Comparison of ENCODE assay signal across 9 mouse cellular contexts in the genomic region with DNA sequence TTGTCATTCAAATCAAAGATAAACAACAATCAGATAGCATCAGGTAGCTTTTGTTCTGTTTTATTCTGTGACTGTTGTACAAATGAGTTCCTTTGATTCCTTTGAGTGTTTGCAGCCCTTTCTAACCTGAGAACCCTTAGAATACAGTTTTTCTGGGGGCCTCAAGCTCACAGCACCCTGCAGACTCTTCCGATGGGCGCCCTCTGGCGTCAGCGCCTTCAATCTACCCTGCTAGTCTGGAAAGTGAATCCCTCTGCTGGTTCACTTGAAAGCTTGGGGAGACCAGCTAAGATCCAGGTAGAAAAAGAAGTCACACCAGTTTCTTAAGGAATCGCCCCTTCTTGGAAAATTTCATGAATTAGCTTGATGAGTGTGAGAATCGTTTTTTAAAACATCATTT.
A peak's percentile ranks its signal among the peaks of the same experiment; 100 is the strongest.
DNase-seq lines count a peak whose midpoint lies in the region; ATAC-seq and TF ChIP-seq lines count a peak whose summit lies in the region.
"Had no signal": no experiment of that assay in that cellular context is flagged by ENCODE, and none has a peak within 500 bp of the region (broad histone marks: within the 10 kb centered on the region; RNA-seq: fewer than 3 reads in every experiment).

No protein-coding gene starts in this region.

- H3K4me2 ChIP-seq in midbrain, embryonic 14.5 days (ENCODE audit: low read length) = no peak overlapping the region
- H3K4me2 ChIP-seq in midbrain, embryonic 15.5 days = no peak overlapping the region
- H3K4me2 ChIP-seq in limb, embryonic 12.5 days = peak overlapping the region; percentile 35
- no peak overlapping the region for H3K4me2 ChIP-seq in stomach, postnatal 0 days (replicated peaks; ENCODE audit: low read depth)
- H3K4me2 ChIP-seq: neural tube, embryonic 12.5 days had no signal

- TF ChIP-seq EP300 in stomach, postnatal 0 days (optimal IDR thresholded peaks at IDR 0.05) = no peak

- WGBS in midbrain, embryonic 14.5 days = 14% methylated on average over 6 of the region's 6 CpGs
- WGBS in midbrain, embryonic 15.5 days = 6% methylated on average over 6 of the region's 6 CpGs
- 10% methylated on average over 6 of the region's 6 CpGs for WGBS in limb, embryonic 12.5 days
- WGBS in stomach, postnatal 0 days = 11% methylated on average over 6 of the region's 6 CpGs

- peak; percentile 74 for TF ChIP-seq CTCF in stomach, postnatal 0 days (IDR thresholded peaks at IDR 0.05; ENCODE audit: low read depth)

- no peak overlapping the region for H3K27ac ChIP-seq in midbrain, embryonic 14.5 days (replicated peaks; ENCODE audit: low read depth, low read length)
- no peak overlapping the region for H3K27ac ChIP-seq in midbrain, embryonic 15.5 days
- no peak overlapping the region for H3K27ac ChIP-seq in limb, embryonic 12.5 days
- no peak overlapping the region for H3K27ac ChIP-seq in stomach, postnatal 0 days (replicated peaks)
- H3K27ac ChIP-seq: neural tube, embryonic 12.5 days had no signal

- H3K9ac ChIP-seq in midbrain, embryonic 14.5 days (replicated peaks; ENCODE audit: low read length) = no peak overlapping the region
- H3K9ac ChIP-seq in midbrain, embryonic 15.5 days = no peak overlapping the region
- H3K9ac ChIP-seq in limb, embryonic 12.5 days (replicated peaks) = no peak overlapping the region
- no peak overlapping the region for H3K9ac ChIP-seq in stomach, postnatal 0 days (ENCODE audit: low read length)
- H3K9ac ChIP-seq: neural tube, embryonic 12.5 days had no signal

- no peaks in the 10 kb centered on the region for H3K36me3 ChIP-seq in midbrain, embryonic 14.5 days (ENCODE audit: control insufficient read depth, insufficient read depth, low read length)
- no peaks in the 10 kb centered on the region for H3K36me3 ChIP-seq in midbrain, embryonic 15.5 days (replicated peaks)
- no peaks in the 10 kb centered on the region for H3K36me3 ChIP-seq in limb, embryonic 12.5 days
- no peaks in the 10 kb centered on the region for H3K36me3 ChIP-seq in stomach, postnatal 0 days (ENCODE audit: control insufficient read depth, insufficient read depth, low read length)
- H3K36me3 ChIP-seq: neural tube, embryonic 12.5 days had no signal

- no peaks in the 10 kb centered on the region for H3K9me3 ChIP-seq in midbrain, embryonic 14.5 days (ENCODE audit: control insufficient read depth, low read length)
- no peaks in the 10 kb centered on the region for H3K9me3 ChIP-seq in midbrain, embryonic 15.5 days
- no peaks in the 10 kb centered on the region for H3K9me3 ChIP-seq in limb, embryonic 12.5 days
- no peaks in the 10 kb centered on the region for H3K9me3 ChIP-seq in stomach, postnatal 0 days (ENCODE audit: control insufficient read depth, low read length)
- H3K9me3 ChIP-seq: neural tube, embryonic 12.5 days had no signal

- DNase-seq in adrenal gland, adult (ENCODE audit: inconsistent age in 2 of 2, low spot score in 1 of 2) = peak; percentile 10 to 39
- no peak for DNase-seq in adrenal gland, postnatal 4 days (ENCODE audit: low spot score in 2 of 2)
- peak; percentile 70 for DNase-seq in midbrain, embryonic 14.5 days
- peak; percentile 73 for DNase-seq in embryo, embryonic 10.5 days (ENCODE audit: low spot score)
- peak; percentile 2 for DNase-seq in induced T-regulatory cell, adult 2 months (ENCODE audit: low read depth)
- peak; percentile 38 for DNase-seq in stomach, postnatal 0 days (ENCODE audit: low spot score)

- H3K4me1 ChIP-seq in midbrain, embryonic 14.5 days (ENCODE audit: control insufficient read depth, insufficient read depth, low read length) = no peaks in the 10 kb centered on the region
- H3K4me1 ChIP-seq in midbrain, embryonic 15.5 days = no peaks in the 10 kb centered on the region
- H3K4me1 ChIP-seq in limb, embryonic 12.5 days (replicated peaks) = peaks cover 53% of the 10 kb centered on the region
- H3K4me1 ChIP-seq in stomach, postnatal 0 days (replicated peaks; ENCODE audit: control insufficient read depth, insufficient read depth) = no peaks in the 10 kb centered on the region
- H3K4me1 ChIP-seq: neural tube, embryonic 12.5 days had no signal

- no peaks in the 10 kb centered on the region for H3K27me3 ChIP-seq in midbrain, embryonic 14.5 days (ENCODE audit: control insufficient read depth, insufficient read depth, low read length)
- H3K27me3 ChIP-seq in midbrain, embryonic 15.5 days (replicated peaks) = no peaks in the 10 kb centered on the region
- peaks cover 33% of the 10 kb centered on the region for H3K27me3 ChIP-seq in limb, embryonic 12.5 days
- H3K27me3 ChIP-seq in stomach, postnatal 0 days (ENCODE audit: control insufficient read depth, insufficient read depth, low read length) = no peaks in the 10 kb centered on the region
- H3K27me3 ChIP-seq: neural tube, embryonic 12.5 days had no signal

- no peak for ATAC-seq in midbrain, embryonic 14.5 days (ENCODE audit: low FRiP score, low TSS enrichment)
- no peak for ATAC-seq in midbrain, embryonic 15.5 days (replicated peaks)
- ATAC-seq in limb, embryonic 12.5 days (ENCODE audit: insufficient number of reproducible peaks, insufficient read depth, low FRiP score, low TSS enrichment, low read depth) = no peak
- ATAC-seq in stomach, postnatal 0 days (ENCODE audit: low FRiP score, low TSS enrichment) = no peak

- H3K4me3 ChIP-seq in midbrain, embryonic 14.5 days (replicated peaks; ENCODE audit: low read depth, low read length) = no peak overlapping the region
- no peak overlapping the region for H3K4me3 ChIP-seq in midbrain, embryonic 15.5 days
- no peak overlapping the region for H3K4me3 ChIP-seq in limb, embryonic 12.5 days (replicated peaks)
- H3K4me3 ChIP-seq in stomach, postnatal 0 days (ENCODE audit: low read depth, low read length) = no peak overlapping the region
- H3K4me3 ChIP-seq: neural tube, embryonic 12.5 days had no signal

Comparison
In these comparisons a context has a peak if more than half of its experiments do, and no peak if none do; other contexts are left out.
1. DNase-seq: peak in adrenal gland, adult (2 of 2), midbrain, embryonic 14.5 days (single experiment), embryo, embryonic 10.5 days (single experiment), induced T-regulatory cell, adult 2 months (single experiment) and stomach, postnatal 0 days (single experiment); none in adrenal gland, postnatal 4 days (0 of 2).